Mouse (Mus musculus): ENCODE data around the gene Nt5c3.
"Not testable (repeated sequence)": the region's sequence is repeated elsewhere in the genome, so short reads cannot be mapped to it uniquely, and the experiment has no call there.

Nt5c3 gene

GRCm38 (mm10) chr6:56904330-56904729 is 19.4 kb downstream of the Nt5c3 start:
- DNase-seq (ENCODE audit: low spot score): no peak

GRCm38 (mm10) chr6:56903831-56904230 is 19.9 kb downstream of the Nt5c3 start:
- no peak for DNase-seq (ENCODE audit: low spot score)

- peak; percentile 57 for DNase-seq (ENCODE audit: low spot score)
Measured at GRCm38 (mm10) chr6:56902606-56903520, 20.9 kb downstream of the Nt5c3 start.

- DNase-seq (ENCODE audit: low spot score): peak; percentile 77
Measured at GRCm38 (mm10) chr6:56901824-56902386, 21.8 kb downstream of the Nt5c3 start.

GRCm38 (mm10) chr6:56901336-56901735 is 22.4 kb downstream of the Nt5c3 start:
- no peak for DNase-seq (ENCODE audit: low spot score)

GRCm38 (mm10) chr6:56899601-56900000 is 24.1 kb downstream of the Nt5c3 start:
- DNase-seq (ENCODE audit: low spot score): no peak

- no peak for DNase-seq (ENCODE audit: low spot score)
Measured at GRCm38 (mm10) chr6:56890762-56891161, 33.0 kb downstream of the Nt5c3 start.

- DNase-seq (ENCODE audit: low spot score): no peak
Measured at GRCm38 (mm10) chr6:56888561-56888960, 35.2 kb downstream of the Nt5c3 start.

- no peak for DNase-seq (ENCODE audit: low spot score)
Measured at GRCm38 (mm10) chr6:56879352-56879955, 44.3 kb downstream of the Nt5c3 start.

- DNase-seq (ENCODE audit: low spot score): no peak
Measured at GRCm38 (mm10) chr6:56877985-56878384, 45.7 kb downstream of the Nt5c3 start.

GRCm38 (mm10) chr6:56876870-56877269 is 46.9 kb downstream of the Nt5c3 start:
- DNase-seq (ENCODE audit: low spot score): no peak

GRCm38 (mm10) chr6:56870027-56870426 is 53.7 kb downstream of the Nt5c3 start:
- DNase-seq (ENCODE audit: low spot score): no peak

GRCm38 (mm10) chr6:56868565-56868964 is 55.2 kb downstream of the Nt5c3 start:
- no peak for DNase-seq (ENCODE audit: low spot score)

- not testable (repeated sequence) for DNase-seq (ENCODE audit: low spot score)
Measured at GRCm38 (mm10) chr6:56866899-56867298, 56.8 kb downstream of the Nt5c3 start.

GRCm38 (mm10) chr6:56860205-56860848 is 63.4 kb downstream of the Nt5c3 start:
- no peak for DNase-seq (ENCODE audit: low spot score)

GRCm38 (mm10) chr6:56856748-56857147 is 67.0 kb downstream of the Nt5c3 start:
- DNase-seq (ENCODE audit: low spot score): no peak

GRCm38 (mm10) chr6:56854803-56855202 is 68.9 kb downstream of the Nt5c3 start:
- DNase-seq (ENCODE audit: low spot score): no peak

- no peak for DNase-seq (ENCODE audit: low spot score)
Measured at GRCm38 (mm10) chr6:56850315-56850714, 73.4 kb downstream of the Nt5c3 start.

GRCm38 (mm10) chr6:56848974-56849373 is 74.8 kb downstream of the Nt5c3 start:
- no peak for DNase-seq (ENCODE audit: low spot score)

- no peak for DNase-seq (ENCODE audit: low spot score)
Measured at GRCm38 (mm10) chr6:56844365-56844764, 79.4 kb downstream of the Nt5c3 start.

- DNase-seq (ENCODE audit: low spot score): no peak
Measured at GRCm38 (mm10) chr6:56843229-56843628, 80.5 kb downstream of the Nt5c3 start.

GRCm38 (mm10) chr6:56837621-56838020 is 86.1 kb downstream of the Nt5c3 start:
- DNase-seq (ENCODE audit: low spot score): no peak

GRCm38 (mm10) chr6:56837166-56837565 is 86.6 kb downstream of the Nt5c3 start:
- DNase-seq (ENCODE audit: low spot score): no peak
